9 mouse cellular contexts compared by ENCODE assay signal in genomic region chr6:56458098-56458497, GRCm38 (mm10).
A peak's percentile ranks its signal among the peaks of the same experiment; 100 is the strongest.
DNase-seq lines count a peak whose midpoint lies in the region.
"Had no signal": no experiment of that assay in that cellular context is flagged by ENCODE, and none has a peak within 500 bp of the region (broad histone marks: within the 10 kb centered on the region; RNA-seq: fewer than 3 reads in every experiment).

No protein-coding gene starts in this region.

- DNase-seq in adrenal gland, postnatal 14 days = peak; percentile 9
- no peak for DNase-seq in adrenal gland, postnatal 4 days (ENCODE audit: low spot score in 2 of 2)
- peak; percentile 43 to 50 for DNase-seq in kidney, postnatal 4 days
- DNase-seq in kidney, adult 8-10 months = no peak
- peak; percentile 6 for DNase-seq in thymus, postnatal 25 days
- DNase-seq in thymus, postnatal 10 days (ENCODE audit: low spot score in 2 of 2) = no peak
- peak; percentile 55 for DNase-seq in thymus, postnatal 4 days
- no peak for DNase-seq in layer of hippocampus, postnatal 25 days (ENCODE audit: extremely low spot score in 1 of 2, low spot score in 1 of 2)
- DNase-seq: adrenal gland, adult 2 months had no signal

Comparison
In these comparisons a context has a peak if more than half of its experiments do, and no peak if none do; other contexts are left out.
1. DNase-seq: peak in adrenal gland, postnatal 14 days (single experiment), kidney, postnatal 4 days (2 of 2), thymus, postnatal 25 days (single experiment) and thymus, postnatal 4 days (single experiment); none in adrenal gland, postnatal 4 days (0 of 2), kidney, adult 8-10 months (0 of 2), thymus, postnatal 10 days (0 of 2) and layer of hippocampus, postnatal 25 days (0 of 2).